Mouse (Mus musculus) naive thymus-derived CD4-positive, alpha-beta T cell, adult 5 months (primary cell): ENCODE results near the gene Pon3. TPM values are rescaled to one million over a fixed set of nuclear protein-coding genes. Genes with fewer than 3 reads are reported as not detected.

Experiments
- polyA plus RNA-seq: library from polyadenylated mRNA; unstranded; fragments of 100-300 nt; shearing (Covaris generic); gene quantifications from one replicate; pipeline ENCODE4 v1.2.1, GENCODE M21; 2017

Pon3 gene
- 0.60 TPM for polyA plus RNA-seq

GRCm38 (mm10) chr6:5255722-5256451 is at the start of gene Pon3:
TSS of gene Pon3 (minus strand) at chr6:5256286.

GRCm38 (mm10) chr6:5298092-5298554 is 42.0 kb upstream of the Pon3 start, which contains the start of gene Pon2:
TSS of gene Pon2 (minus strand) at chr6:5298455.

GRCm38 (mm10) chr6:5193693-5194092 is 62.4 kb downstream of the Pon3 start, which contains the start of gene Pon1:
TSS of gene Pon1 (minus strand) at chr6:5193946.

Other genes starting within 250 kb of the Pon3 start
- gene Pon1, start 62.3 kb downstream of the Pon3 start, polyA plus RNA-seq, result not detected
- 74.4 TPM for gene Pon2, start 42.2 kb upstream of the Pon3 start, polyA plus RNA-seq
- 0.27 TPM for gene Asb4, start 127.1 kb upstream of the Pon3 start, polyA plus RNA-seq
- gene Pdk4, start 240.0 kb upstream of the Pon3 start, polyA plus RNA-seq, result not detected